Mouse (Mus musculus): ENCODE data around the gene Rapgef1. TPM values are rescaled to one million over a fixed set of nuclear protein-coding genes. Genes with fewer than 3 reads are reported as not detected.

Rapgef1 gene
- polyA plus RNA-seq, 1 experiment = 23.4 TPM

DNA sequence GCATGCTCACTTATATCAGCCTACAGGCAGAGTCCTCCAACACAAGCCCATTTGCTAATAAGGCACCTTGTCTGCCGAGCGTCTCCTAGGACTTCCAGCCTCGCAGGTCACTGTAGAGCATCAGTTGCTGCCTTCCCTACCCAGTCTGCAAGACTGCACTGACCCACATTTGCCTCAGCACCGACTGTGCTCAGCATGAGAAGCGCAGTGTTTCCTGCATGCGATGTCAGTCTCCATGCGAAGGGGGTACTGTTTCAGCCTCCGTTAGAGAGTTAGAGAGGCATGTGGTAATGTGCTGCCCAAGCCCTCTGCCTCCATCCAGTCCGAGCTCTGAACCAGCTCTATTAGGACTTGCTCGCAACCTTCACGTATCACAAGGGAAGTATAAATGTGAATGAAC is 54.6 kb downstream of the Rapgef1 start:
- H3K4me1 ChIP-seq (ENCODE audit: control insufficient read depth, insufficient read depth, low read length) = peaks cover 9% of the 10 kb centered on the region
- H3K27ac ChIP-seq (ENCODE audit: control insufficient read depth, insufficient read depth, low read depth, low read length, poor library complexity) = no peak overlapping the region
- 83% methylated on average over 11 of the region's 11 CpGs for WGBS
- no peak for TF ChIP-seq CTCF (IDR thresholded peaks at IDR 0.05; ENCODE audit: control insufficient read depth, insufficient read depth, low read length)
- H3K4me3 ChIP-seq (replicated peaks; ENCODE audit: control insufficient read depth, low read depth, low read length) = no peak overlapping the region

GRCm38 (mm10) chr2:29674545-29674944 is 55.0 kb downstream of the Rapgef1 start:
- WGBS = 82% methylated on average over 2 of the region's 2 CpGs

DNA sequence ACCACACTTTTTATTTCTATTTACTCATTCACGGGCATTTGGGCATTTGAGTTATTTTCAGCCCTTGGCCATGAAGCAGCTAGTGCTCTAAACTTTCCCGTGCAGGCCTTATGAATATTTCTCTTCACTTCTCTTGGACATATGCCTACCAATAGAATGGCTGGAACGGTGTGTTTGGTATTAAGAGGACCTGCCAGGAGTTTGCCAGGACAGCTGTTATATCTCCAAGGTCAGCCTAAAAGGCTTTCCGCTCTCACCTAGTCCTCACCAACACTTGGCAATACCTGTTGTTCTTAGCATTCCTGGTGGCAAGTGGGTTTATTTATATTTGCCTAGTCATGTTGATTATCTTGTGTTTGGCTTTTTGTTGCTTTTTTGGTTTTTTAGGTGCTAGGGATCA is 56.3 kb downstream of the Rapgef1 start:
- WGBS = 89% methylated on average over 4 of the region's 4 CpGs
- no peak overlapping the region for H3K27ac ChIP-seq (ENCODE audit: control insufficient read depth, insufficient read depth, low read depth, low read length, poor library complexity)
- no peak for TF ChIP-seq POLR2A (IDR thresholded peaks at IDR 0.05; ENCODE audit: borderline replicate concordance, control insufficient read depth, low read depth, low read length)
- TF ChIP-seq CTCF (IDR thresholded peaks at IDR 0.05; ENCODE audit: control insufficient read depth, insufficient read depth, low read length) = no peak
- peaks cover 9% of the 10 kb centered on the region for H3K4me1 ChIP-seq (ENCODE audit: control insufficient read depth, insufficient read depth, low read length)
- H3K4me3 ChIP-seq (replicated peaks; ENCODE audit: control insufficient read depth, low read depth, low read length) = no peak overlapping the region

More at GRCm38 (mm10) chr2:29674545-29674944, 55.0 kb downstream of the Rapgef1 start:
- Histone ChIP-seq H3K27ac (ENCODE audit: control insufficient read depth, insufficient read depth, low read depth, low read length, poor library complexity) (no peak overlapping the region), H3K4me3 (replicated peaks; ENCODE audit: control insufficient read depth, low read depth, low read length) (no peak overlapping the region), H3K4me1 (ENCODE audit: control insufficient read depth, insufficient read depth, low read length) (peaks cover 9% of the 10 kb centered on the region)
- TF ChIP-seq POLR2A (IDR thresholded peaks at IDR 0.05; ENCODE audit: borderline replicate concordance, control insufficient read depth, low read depth, low read length) (no peak), CTCF (IDR thresholded peaks at IDR 0.05; ENCODE audit: control insufficient read depth, insufficient read depth, low read length) (no peak)

- peaks cover 6% of the 10 kb centered on the region for H3K4me1 ChIP-seq (ENCODE audit: control insufficient read depth, insufficient read depth, low read length)
- TF ChIP-seq POLR2A (IDR thresholded peaks at IDR 0.05; ENCODE audit: borderline replicate concordance, control insufficient read depth, low read depth, low read length) (no peak), CTCF (IDR thresholded peaks at IDR 0.05; ENCODE audit: control insufficient read depth, insufficient read depth, low read length) (no peak)
- no peak overlapping the region for H3K27ac ChIP-seq (ENCODE audit: control insufficient read depth, insufficient read depth, low read depth, low read length, poor library complexity)
- no peak overlapping the region for H3K4me3 ChIP-seq (replicated peaks; ENCODE audit: control insufficient read depth, low read depth, low read length)
- 83% methylated on average over 6 of the region's 6 CpGs for WGBS
Measured at GRCm38 (mm10) chr2:29676513-29676912, 57.0 kb downstream of the Rapgef1 start.

DNA sequence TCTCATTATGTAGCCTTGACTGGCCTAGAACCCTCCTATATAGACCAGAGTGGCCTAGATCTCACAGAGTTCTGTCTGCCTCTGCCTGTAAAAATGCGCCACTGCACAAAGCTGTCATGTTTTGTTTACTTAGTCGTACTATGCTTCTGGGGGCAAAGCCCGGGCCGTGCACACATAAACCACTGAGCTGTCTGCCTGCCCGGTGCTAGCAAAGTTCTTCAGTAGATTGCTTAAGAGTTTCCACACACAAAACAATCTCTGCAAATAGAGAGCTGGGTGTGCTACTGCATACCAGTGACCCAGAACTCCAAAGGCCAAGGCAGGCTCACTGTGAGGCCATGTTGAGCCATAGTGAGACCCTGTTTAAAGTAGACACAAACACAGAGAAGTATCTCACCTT is 58.3 kb downstream of the Rapgef1 start:
- TF ChIP-seq CTCF (IDR thresholded peaks at IDR 0.05; ENCODE audit: control insufficient read depth, insufficient read depth, low read length) (no peak), POLR2A (IDR thresholded peaks at IDR 0.05; ENCODE audit: borderline replicate concordance, control insufficient read depth, low read depth, low read length) (no peak)
- no peak overlapping the region for H3K27ac ChIP-seq (ENCODE audit: control insufficient read depth, insufficient read depth, low read depth, low read length, poor library complexity)
- H3K4me1 ChIP-seq (ENCODE audit: control insufficient read depth, insufficient read depth, low read length) = peaks cover 3% of the 10 kb centered on the region
- H3K4me3 ChIP-seq (replicated peaks; ENCODE audit: control insufficient read depth, low read depth, low read length) = no peak overlapping the region
- 63% methylated on average over 5 of the region's 5 CpGs for WGBS

DNA sequence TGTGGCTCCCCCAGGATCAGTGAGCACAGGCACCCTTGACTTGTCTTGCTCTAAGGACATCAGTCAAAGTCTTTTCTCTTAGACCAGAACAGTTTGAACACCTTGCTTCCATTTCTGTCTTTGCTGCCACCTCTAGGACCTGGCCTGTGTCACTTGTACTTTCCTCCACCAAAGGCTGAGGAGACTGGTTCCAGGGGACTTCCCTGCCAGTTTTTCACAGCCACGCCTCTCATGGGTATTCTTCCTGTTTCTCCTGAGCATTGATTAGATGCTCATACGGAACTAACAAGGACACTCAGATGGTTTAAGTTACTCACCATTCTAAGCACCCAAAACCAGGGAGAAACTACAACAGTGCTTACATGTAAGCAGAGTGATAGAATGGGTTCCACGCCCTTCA is 59.0 kb downstream of the Rapgef1 start:
- Histone ChIP-seq H3K27ac (ENCODE audit: control insufficient read depth, insufficient read depth, low read depth, low read length, poor library complexity) (no peak overlapping the region), H3K4me3 (replicated peaks; ENCODE audit: control insufficient read depth, low read depth, low read length) (no peak overlapping the region), H3K4me1 (ENCODE audit: control insufficient read depth, insufficient read depth, low read length) (no peaks in the 10 kb centered on the region; the same call in 1 of the 2 replicates)
- TF ChIP-seq POLR2A (IDR thresholded peaks at IDR 0.05; ENCODE audit: borderline replicate concordance, control insufficient read depth, low read depth, low read length) (no peak), CTCF (IDR thresholded peaks at IDR 0.05; ENCODE audit: control insufficient read depth, insufficient read depth, low read length) (no peak)
- 51% methylated on average over 3 of the region's 3 CpGs for WGBS

- Histone ChIP-seq H3K4me1 (ENCODE audit: control insufficient read depth, insufficient read depth, low read length) (no peaks in the 10 kb centered on the region; the same call in 1 of the 2 replicates), H3K4me3 (replicated peaks; ENCODE audit: control insufficient read depth, low read depth, low read length) (no peak overlapping the region), H3K27ac (ENCODE audit: control insufficient read depth, insufficient read depth, low read depth, low read length, poor library complexity) (no peak overlapping the region)
- WGBS = 84% methylated on average over 6 of the region's 6 CpGs
- TF ChIP-seq CTCF (IDR thresholded peaks at IDR 0.05; ENCODE audit: control insufficient read depth, insufficient read depth, low read length) (no peak), POLR2A (IDR thresholded peaks at IDR 0.05; ENCODE audit: borderline replicate concordance, control insufficient read depth, low read depth, low read length) (no peak)
Measured at GRCm38 (mm10) chr2:29679710-29680584, 60.4 kb downstream of the Rapgef1 start.

- WGBS = 68% methylated on average over 7 of the region's 7 CpGs
- Histone ChIP-seq H3K4me3 (replicated peaks; ENCODE audit: control insufficient read depth, low read depth, low read length) (no peak overlapping the region), H3K4me1 (ENCODE audit: control insufficient read depth, insufficient read depth, low read length) (no peaks in the 10 kb centered on the region; the same call in 1 of the 2 replicates), H3K27ac (ENCODE audit: control insufficient read depth, insufficient read depth, low read depth, low read length, poor library complexity) (peak overlapping the region; percentile 34; the same call in 1 of the 2 replicates)
- TF ChIP-seq CTCF (IDR thresholded peaks at IDR 0.05; ENCODE audit: control insufficient read depth, insufficient read depth, low read length) (no peak), POLR2A (IDR thresholded peaks at IDR 0.05; ENCODE audit: borderline replicate concordance, control insufficient read depth, low read depth, low read length) (no peak)
Measured at GRCm38 (mm10) chr2:29683261-29683999, 63.9 kb downstream of the Rapgef1 start.
